Mouse (Mus musculus): ENCODE results near the gene Dact3. TPM values are rescaled to one million over a fixed set of nuclear protein-coding genes. Genes with fewer than 3 reads are reported as not detected.

The Dact3 gene
- polyA plus RNA-seq, 1 experiment from 2014 or later, result 7.6 TPM

DNA sequence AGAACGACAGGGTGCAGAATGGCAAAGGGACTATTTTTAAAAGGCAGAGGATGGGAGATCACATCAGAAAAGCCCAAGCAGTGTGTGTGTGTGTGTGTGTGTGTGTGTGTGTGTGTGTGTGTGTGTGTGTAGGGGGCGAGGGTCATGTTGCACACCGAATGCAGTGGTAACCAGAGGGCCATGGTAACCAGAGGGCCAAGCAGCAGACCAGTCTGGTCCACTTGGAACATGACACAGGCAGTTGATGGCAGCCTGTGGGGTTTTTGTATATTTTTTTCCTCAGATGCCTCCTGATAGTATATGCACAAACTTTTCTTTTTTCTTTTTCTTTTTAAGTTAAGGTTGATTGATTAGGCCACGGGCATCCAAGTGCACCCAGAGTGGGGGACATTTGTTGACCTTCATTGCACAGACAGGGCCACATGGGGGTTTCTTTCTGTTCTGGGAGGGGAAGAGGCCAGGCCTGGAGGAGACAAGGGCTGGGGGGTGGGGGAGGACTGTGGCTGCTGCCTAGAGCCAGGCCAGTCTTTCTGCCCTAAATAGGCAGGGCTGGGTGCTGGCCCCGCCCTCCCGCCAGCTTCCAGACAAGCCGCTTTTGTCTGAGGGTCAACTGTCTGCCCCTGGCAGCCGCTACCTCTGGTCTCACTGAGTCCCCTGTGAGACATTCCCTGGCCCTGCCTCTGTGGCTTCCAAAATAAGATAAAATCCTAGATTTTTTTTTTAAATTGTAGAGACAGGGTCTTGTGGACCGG, 4.9 kb downstream of the Dact3 start:
- Histone ChIP-seq H3K36me3 (ENCODE audit: control insufficient read depth, insufficient read depth, low read length) (0 out of 2 replicates have a peak, but pooled peaks cover 2% of the 10 kb centered on the region), H3K27me3 (ENCODE audit: control insufficient read depth, insufficient read depth, low read length) (peaks cover 16% of the 10 kb centered on the region), H3K4me3 (ENCODE audit: low read depth, low read length) (no peak overlapping the region; the same call in 1 of the 2 replicates), H3K9me3 (ENCODE audit: control insufficient read depth, low read length) (no peaks in the 10 kb centered on the region), H3K27ac (ENCODE audit: low read depth, low read length) (peak overlapping the region; percentile 88), H3K9ac (ENCODE audit: low read depth, low read length) (no peak overlapping the region), H3K4me1 (replicated peaks; ENCODE audit: control insufficient read depth, insufficient read depth, low read length) (peaks cover 9% of the 10 kb centered on the region), H3K4me2 (replicated peaks; ENCODE audit: low read depth, low read length) (no peak overlapping the region)
- ATAC-seq (ENCODE audit: low FRiP score) (peak; percentile 59), DNase-seq (ENCODE audit: low spot score) (peak; percentile 87)
- WGBS, result 10% methylated on average over 9 of the region's 9 CpGs

DNA sequence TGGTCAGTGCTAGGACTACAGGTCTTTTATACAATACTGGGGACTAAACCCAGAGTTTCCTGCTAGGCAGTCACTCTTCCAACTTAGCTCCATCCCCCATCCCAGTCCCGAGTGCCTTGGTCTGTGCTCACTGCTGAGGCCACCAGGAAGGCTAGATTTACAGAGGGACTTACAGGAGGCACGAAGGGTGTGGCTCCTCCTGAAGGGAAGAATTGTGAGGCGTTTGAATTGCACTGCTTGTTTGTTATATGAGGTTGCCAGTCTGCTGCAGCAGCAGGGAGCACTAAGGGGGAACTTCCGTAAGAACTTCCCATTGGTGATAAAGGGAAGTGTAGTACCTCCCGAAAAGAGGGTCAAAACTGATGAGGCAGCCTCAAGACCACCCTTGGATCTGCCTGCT, 5.5 kb downstream of the Dact3 start:
- Histone ChIP-seq H3K36me3 (ENCODE audit: control insufficient read depth, insufficient read depth, low read length) (peaks cover 7% of the 10 kb centered on the region; the same call in 1 of the 2 replicates), H3K9me3 (ENCODE audit: control insufficient read depth, low read length) (no peaks in the 10 kb centered on the region; the same call in 1 of the 2 replicates), H3K4me1 (replicated peaks; ENCODE audit: control insufficient read depth, insufficient read depth, low read length) (peaks cover 9% of the 10 kb centered on the region), H3K4me3 (ENCODE audit: low read depth, low read length) (no peak overlapping the region; the same call in 1 of the 2 replicates), H3K27ac (ENCODE audit: low read depth, low read length) (peak overlapping the region; percentile 88), H3K9ac (ENCODE audit: low read depth, low read length) (no peak overlapping the region), H3K4me2 (replicated peaks; ENCODE audit: low read depth, low read length) (no peak overlapping the region), H3K27me3 (ENCODE audit: control insufficient read depth, insufficient read depth, low read length) (peaks cover 23% of the 10 kb centered on the region)
- ATAC-seq (ENCODE audit: low FRiP score) (0 out of 2 replicates have a peak, but pooled peaks have one; percentile 12), DNase-seq (ENCODE audit: low spot score) (no peak)
- 11% methylated on average over 5 of the region's 5 CpGs for WGBS

DNA sequence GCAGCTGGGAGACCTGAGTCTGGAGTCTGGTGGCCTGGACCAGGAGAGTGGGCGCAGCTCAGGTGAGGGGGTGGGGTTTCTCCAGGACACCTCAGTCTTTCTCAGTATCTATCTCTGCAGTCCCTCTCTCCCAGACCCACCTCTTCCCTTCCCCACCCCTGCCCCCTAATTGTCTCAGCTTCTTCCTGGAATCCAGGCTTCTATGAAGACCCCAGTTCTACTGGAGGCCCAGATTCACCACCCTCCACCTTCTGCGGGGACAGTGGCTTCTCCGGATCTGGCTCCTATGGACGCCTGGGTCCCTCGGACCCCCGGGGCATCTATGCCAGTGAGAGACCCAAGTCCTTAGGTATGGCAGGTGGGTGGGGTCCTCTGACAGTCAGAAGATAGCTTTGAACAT, 8.0 kb downstream of the Dact3 start:
- no peak overlapping the region for H3K27ac ChIP-seq (ENCODE audit: low read depth, low read length)
- peaks cover 6% of the 10 kb centered on the region; the same call in 1 of the 2 replicates for H3K9me3 ChIP-seq (ENCODE audit: control insufficient read depth, low read length)
- H3K36me3 ChIP-seq (ENCODE audit: control insufficient read depth, insufficient read depth, low read length), result peaks cover 7% of the 10 kb centered on the region; the same call in 1 of the 2 replicates
- no peak for ATAC-seq (ENCODE audit: low FRiP score)
- H3K4me2 ChIP-seq (replicated peaks; ENCODE audit: low read depth, low read length), result no peak overlapping the region
- peaks cover 3% of the 10 kb centered on the region; the same call in 1 of the 2 replicates for H3K4me1 ChIP-seq (replicated peaks; ENCODE audit: control insufficient read depth, insufficient read depth, low read length)
- H3K27me3 ChIP-seq (ENCODE audit: control insufficient read depth, insufficient read depth, low read length), result peaks cover 37% of the 10 kb centered on the region
- H3K4me3 ChIP-seq (ENCODE audit: low read depth, low read length), result no peak overlapping the region
- no peak for DNase-seq (ENCODE audit: low spot score)
- H3K9ac ChIP-seq (ENCODE audit: low read depth, low read length), result no peak overlapping the region
- 91% methylated on average over 6 of the region's 6 CpGs for WGBS

DNA sequence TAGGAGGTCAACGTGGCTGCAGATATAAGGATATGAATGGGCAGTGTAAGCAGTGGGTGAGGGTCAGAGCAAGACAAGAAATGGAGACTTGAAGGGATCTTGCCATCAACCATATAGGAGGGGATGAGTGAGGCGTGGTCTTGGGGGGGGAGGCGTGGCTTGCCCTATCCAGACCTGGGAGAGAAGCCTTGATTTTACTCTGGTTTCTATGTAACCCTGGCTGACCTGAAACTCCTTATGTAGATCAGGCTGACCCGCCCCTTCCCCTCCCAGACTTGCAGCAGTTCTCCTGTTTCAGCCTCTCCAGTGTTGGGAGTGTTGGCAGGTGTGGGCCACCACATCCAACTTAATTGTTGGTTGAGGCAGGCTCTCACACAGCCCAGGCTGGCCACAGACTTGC, 9.2 kb downstream of the Dact3 start:
- Histone ChIP-seq H3K4me2 (replicated peaks; ENCODE audit: low read depth, low read length) (no peak overlapping the region), H3K9ac (ENCODE audit: low read depth, low read length) (no peak overlapping the region), H3K27ac (ENCODE audit: low read depth, low read length) (no peak overlapping the region), H3K4me1 (replicated peaks; ENCODE audit: control insufficient read depth, insufficient read depth, low read length) (peaks cover 3% of the 10 kb centered on the region; the same call in 1 of the 2 replicates), H3K4me3 (ENCODE audit: low read depth, low read length) (no peak overlapping the region), H3K36me3 (ENCODE audit: control insufficient read depth, insufficient read depth, low read length) (peaks cover 7% of the 10 kb centered on the region; the same call in 1 of the 2 replicates), H3K9me3 (ENCODE audit: control insufficient read depth, low read length) (peaks cover 6% of the 10 kb centered on the region; the same call in 1 of the 2 replicates), H3K27me3 (ENCODE audit: control insufficient read depth, insufficient read depth, low read length) (peaks cover 37% of the 10 kb centered on the region)
- WGBS, result 42% methylated on average over 4 of the region's 4 CpGs
- DNase-seq (ENCODE audit: low spot score) (no peak), ATAC-seq (ENCODE audit: low FRiP score) (no peak)

DNA sequence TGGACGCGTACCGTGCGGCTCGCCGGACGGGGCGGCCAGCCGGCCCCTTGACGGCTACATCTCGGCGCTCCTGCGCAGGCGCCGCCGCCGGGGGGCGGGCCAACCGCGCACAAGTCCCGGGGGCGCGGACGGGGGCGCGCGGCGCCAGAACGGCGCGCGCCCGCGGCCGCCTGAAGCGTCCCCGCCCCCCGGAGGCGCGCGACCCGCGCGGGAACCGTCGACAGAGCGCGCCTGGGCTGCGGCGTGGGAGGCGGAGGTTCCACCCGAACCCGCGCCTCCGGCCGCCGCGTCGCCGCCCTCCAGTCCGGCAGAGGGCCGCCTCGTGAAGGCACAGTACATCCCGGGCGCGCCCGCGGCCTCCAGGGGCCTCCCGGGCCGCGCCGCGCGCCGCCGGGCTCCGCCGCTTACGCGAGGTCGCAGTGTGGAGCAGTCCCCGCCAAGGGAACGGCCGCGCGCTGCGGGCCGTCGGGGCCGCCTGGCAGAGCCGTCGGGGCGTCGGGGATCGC, 10.2 kb downstream of the Dact3 start:
- WGBS, result 14% methylated on average over 56 of the region's 95 CpGs
- Histone ChIP-seq H3K4me2 (replicated peaks; ENCODE audit: low read depth, low read length) (peak overlapping the region; percentile 28), H3K27me3 (ENCODE audit: control insufficient read depth, insufficient read depth, low read length) (peaks cover 38% of the 10 kb centered on the region), H3K4me1 (replicated peaks; ENCODE audit: control insufficient read depth, insufficient read depth, low read length) (peaks cover 3% of the 10 kb centered on the region; the same call in 1 of the 2 replicates), H3K36me3 (ENCODE audit: control insufficient read depth, insufficient read depth, low read length) (peaks cover 7% of the 10 kb centered on the region; the same call in 1 of the 2 replicates), H3K27ac (ENCODE audit: low read depth, low read length) (no peak overlapping the region; the same call in 1 of the 2 replicates), H3K9me3 (ENCODE audit: control insufficient read depth, low read length) (peaks cover 6% of the 10 kb centered on the region; the same call in 1 of the 2 replicates), H3K4me3 (ENCODE audit: low read depth, low read length) (peak overlapping the region; percentile 21; the same call in 1 of the 2 replicates), H3K9ac (ENCODE audit: low read depth, low read length) (no peak overlapping the region)
- ATAC-seq (ENCODE audit: low FRiP score) (no peak), DNase-seq (ENCODE audit: low spot score) (peak; percentile 46)

DNA sequence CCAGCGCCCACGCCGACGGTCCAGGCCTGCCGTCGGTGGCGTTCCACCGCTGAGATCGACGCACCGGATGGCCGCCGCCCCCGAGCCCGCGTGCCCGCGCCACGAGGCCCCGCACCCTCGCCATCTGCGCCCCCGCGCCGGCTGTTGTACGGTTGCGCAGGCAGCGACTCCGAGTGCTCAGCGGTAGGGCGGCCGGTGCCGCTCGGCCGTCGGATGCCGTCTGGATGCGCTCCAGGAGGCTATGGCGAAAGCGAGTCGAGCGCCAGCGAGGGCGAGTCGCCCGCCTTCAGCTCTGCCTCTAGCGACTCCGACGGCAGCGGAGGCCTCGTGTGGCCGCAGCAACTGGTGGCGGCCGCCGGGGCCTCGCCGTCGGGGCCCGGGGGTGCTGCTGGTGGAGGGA, 10.8 kb downstream of the Dact3 start:
- no peak for ATAC-seq (ENCODE audit: low FRiP score)
- Histone ChIP-seq H3K4me1 (replicated peaks; ENCODE audit: control insufficient read depth, insufficient read depth, low read length) (peaks cover 3% of the 10 kb centered on the region; the same call in 1 of the 2 replicates), H3K4me2 (replicated peaks; ENCODE audit: low read depth, low read length) (no peak overlapping the region), H3K4me3 (ENCODE audit: low read depth, low read length) (peak overlapping the region; percentile 6; the same call in 1 of the 2 replicates), H3K27ac (ENCODE audit: low read depth, low read length) (no peak overlapping the region), H3K36me3 (ENCODE audit: control insufficient read depth, insufficient read depth, low read length) (peaks cover 7% of the 10 kb centered on the region; the same call in 1 of the 2 replicates), H3K27me3 (ENCODE audit: control insufficient read depth, insufficient read depth, low read length) (peaks cover 41% of the 10 kb centered on the region), H3K9me3 (ENCODE audit: control insufficient read depth, low read length) (peaks cover 6% of the 10 kb centered on the region; the same call in 1 of the 2 replicates), H3K9ac (ENCODE audit: low read depth, low read length) (no peak overlapping the region)
- no peak for DNase-seq (ENCODE audit: low spot score)
- 44% methylated on average over 58 of the region's 59 CpGs for WGBS

DNA sequence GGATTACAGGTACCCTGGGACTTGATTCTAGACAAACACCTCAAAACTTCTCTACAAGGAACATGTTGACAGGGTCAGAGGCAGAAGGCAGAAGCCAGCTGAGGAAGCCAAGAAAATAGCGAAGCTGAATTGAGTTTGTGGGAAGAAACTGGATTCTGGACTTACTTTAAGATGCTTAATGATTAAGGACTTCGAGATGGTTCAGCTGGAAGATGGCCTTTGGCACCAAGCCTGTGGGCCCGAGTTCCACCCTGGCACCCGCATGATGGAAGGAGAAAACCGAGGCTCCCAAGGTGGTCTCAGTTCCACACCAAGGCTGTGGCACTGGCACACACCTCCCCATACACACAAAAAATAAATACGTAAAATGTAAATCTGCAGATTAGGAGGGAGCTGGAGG, 15.4 kb downstream of the Dact3 start:
- Histone ChIP-seq H3K27ac (ENCODE audit: low read depth, low read length) (0 out of 2 replicates have a peak overlapping the region, but pooled peaks have one; percentile 31), H3K4me1 (replicated peaks; ENCODE audit: control insufficient read depth, insufficient read depth, low read length) (peaks cover 18% of the 10 kb centered on the region), H3K27me3 (ENCODE audit: control insufficient read depth, insufficient read depth, low read length) (peaks cover 33% of the 10 kb centered on the region), H3K9ac (ENCODE audit: low read depth, low read length) (no peak overlapping the region; the same call in 1 of the 2 replicates), H3K4me3 (ENCODE audit: low read depth, low read length) (peak overlapping the region; percentile 14; the same call in 1 of the 2 replicates), H3K9me3 (ENCODE audit: control insufficient read depth, low read length) (peaks cover 6% of the 10 kb centered on the region; the same call in 1 of the 2 replicates), H3K36me3 (ENCODE audit: control insufficient read depth, insufficient read depth, low read length) (peaks cover under 1% of the 10 kb centered on the region; the same call in 1 of the 2 replicates), H3K4me2 (replicated peaks; ENCODE audit: low read depth, low read length) (no peak overlapping the region)
- WGBS, result 37% methylated on average over 6 of the region's 6 CpGs
- no peak for ATAC-seq (ENCODE audit: low FRiP score)
- DNase-seq (ENCODE audit: low spot score), result no peak

DNA sequence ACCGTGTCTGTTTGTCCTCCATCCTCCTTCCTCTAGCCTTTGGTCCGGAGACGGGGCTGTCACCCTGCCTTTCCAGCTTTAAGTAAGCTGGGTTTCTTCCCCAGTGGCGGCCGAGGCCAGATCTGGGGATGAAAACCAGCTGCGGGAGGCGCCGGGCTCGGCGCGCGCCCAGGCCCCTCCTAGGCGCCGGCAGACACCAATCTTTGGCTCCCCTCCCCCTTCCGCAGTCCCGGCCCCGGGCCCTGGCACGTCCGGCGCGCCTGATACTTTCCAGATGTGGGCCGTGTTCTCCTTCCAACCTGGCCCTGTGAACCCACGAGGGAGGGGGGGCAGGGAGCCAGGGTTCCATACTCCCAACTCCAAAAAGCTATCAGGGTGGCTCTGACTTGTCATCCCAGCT, 15.8 kb downstream of the Dact3 start:
- 2% methylated on average over 23 of the region's 23 CpGs for WGBS
- Histone ChIP-seq H3K9me3 (ENCODE audit: control insufficient read depth, low read length) (peaks cover 3% of the 10 kb centered on the region; the same call in 1 of the 2 replicates), H3K4me1 (replicated peaks; ENCODE audit: control insufficient read depth, insufficient read depth, low read length) (peaks cover 18% of the 10 kb centered on the region), H3K27ac (ENCODE audit: low read depth, low read length) (0 out of 2 replicates have a peak overlapping the region, but pooled peaks have one; percentile 31), H3K36me3 (ENCODE audit: control insufficient read depth, insufficient read depth, low read length) (no peaks in the 10 kb centered on the region), H3K4me2 (replicated peaks; ENCODE audit: low read depth, low read length) (peak overlapping the region; percentile 40), H3K27me3 (ENCODE audit: control insufficient read depth, insufficient read depth, low read length) (peaks cover 29% of the 10 kb centered on the region), H3K4me3 (ENCODE audit: low read depth, low read length) (peak overlapping the region; percentile 14; the same call in 1 of the 2 replicates), H3K9ac (ENCODE audit: low read depth, low read length) (no peak overlapping the region; the same call in 1 of the 2 replicates)
- DNase-seq (ENCODE audit: low spot score), result peak; percentile 74
- ATAC-seq (ENCODE audit: low FRiP score), result no peak

All from hindbrain, embryonic 11.5 days (tissue).